Mouse (Mus musculus): ENCODE data around the gene Gck. TPM values are rescaled to one million over a fixed set of nuclear protein-coding genes. Genes with fewer than 3 reads are reported as not detected.
"Not testable (repeated sequence)": the region's sequence is repeated elsewhere in the genome, so short reads cannot be mapped to it uniquely, and the experiment has no call there.

Gck gene
- total RNA-seq, 1 experiment from 2014 or later = not detected

DNA sequence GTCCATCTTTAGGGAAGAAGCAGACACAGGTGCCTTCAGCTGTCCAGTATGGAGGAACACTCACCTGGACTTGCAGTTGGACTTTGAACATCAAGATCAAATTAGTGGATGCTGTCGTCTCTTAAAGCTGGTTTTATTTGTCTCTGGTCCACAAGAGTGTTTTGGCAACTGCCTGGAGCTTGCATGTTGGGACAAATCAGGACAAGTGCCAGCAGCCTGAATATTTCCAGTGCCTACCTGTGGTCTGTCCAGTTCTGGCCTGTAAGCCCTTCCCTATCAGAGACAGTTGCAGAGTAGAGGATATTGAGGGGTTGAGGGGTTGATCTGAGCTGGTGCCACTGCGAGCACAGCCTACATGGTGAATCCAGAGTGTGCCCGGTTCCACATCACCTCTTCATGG is 16.9 kb upstream of the Gck start:
- no peak for ATAC-seq (replicated peaks in 1 of 2; ENCODE audit: insufficient read depth in 1 of 2, low FRiP score in 2 of 2, low TSS enrichment in 1 of 2, low read depth in 1 of 2, poor library complexity in 2 of 2, severe bottlenecking in 2 of 2)

DNA sequence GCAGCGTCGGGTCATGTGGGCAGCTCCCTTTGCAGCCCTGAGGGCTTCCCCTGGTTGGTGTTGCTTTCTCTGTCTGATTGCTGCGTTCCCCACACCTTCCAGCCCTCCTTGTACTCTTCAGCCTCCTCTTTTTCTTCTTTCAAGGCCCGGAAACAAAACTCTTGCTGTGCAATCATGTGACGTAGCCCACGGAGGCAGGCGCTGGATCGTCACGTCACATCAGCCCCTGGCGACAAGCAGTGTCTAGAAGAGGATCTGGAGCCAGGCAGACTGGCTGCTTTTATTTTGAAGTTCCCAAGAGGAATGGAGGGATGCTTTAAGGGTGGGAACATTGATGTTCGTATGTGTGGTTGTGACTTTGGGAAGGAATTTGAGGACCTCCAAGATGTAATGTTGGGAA is 16.0 kb upstream of the Gck start:
- no peak for ATAC-seq (replicated peaks in 1 of 2; ENCODE audit: insufficient read depth in 1 of 2, low FRiP score in 2 of 2, low TSS enrichment in 1 of 2, low read depth in 1 of 2, poor library complexity in 2 of 2, severe bottlenecking in 2 of 2)

DNA sequence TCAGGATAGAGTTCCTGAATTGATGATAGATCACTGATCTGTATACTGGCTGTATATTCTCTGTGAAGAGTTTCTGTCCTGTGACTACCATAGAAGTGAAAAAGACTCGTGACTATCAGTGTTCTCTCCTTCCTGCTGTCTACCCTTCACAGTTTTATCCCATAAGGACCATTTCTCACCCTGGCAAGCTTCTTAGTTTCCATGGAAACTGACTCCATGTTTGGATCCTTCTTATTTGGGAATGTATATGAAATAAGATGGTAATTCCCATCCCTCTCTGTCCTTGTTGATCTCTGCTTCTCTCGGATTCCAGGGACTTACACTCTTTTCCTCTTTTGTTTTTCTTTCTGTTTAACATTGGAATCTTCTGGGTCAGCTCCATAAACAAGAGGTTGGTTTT is 10.2 kb upstream of the Gck start:
- no peak for ATAC-seq (replicated peaks in 1 of 2; ENCODE audit: insufficient read depth in 1 of 2, low FRiP score in 2 of 2, low TSS enrichment in 1 of 2, low read depth in 1 of 2, poor library complexity in 2 of 2, severe bottlenecking in 2 of 2)

DNA sequence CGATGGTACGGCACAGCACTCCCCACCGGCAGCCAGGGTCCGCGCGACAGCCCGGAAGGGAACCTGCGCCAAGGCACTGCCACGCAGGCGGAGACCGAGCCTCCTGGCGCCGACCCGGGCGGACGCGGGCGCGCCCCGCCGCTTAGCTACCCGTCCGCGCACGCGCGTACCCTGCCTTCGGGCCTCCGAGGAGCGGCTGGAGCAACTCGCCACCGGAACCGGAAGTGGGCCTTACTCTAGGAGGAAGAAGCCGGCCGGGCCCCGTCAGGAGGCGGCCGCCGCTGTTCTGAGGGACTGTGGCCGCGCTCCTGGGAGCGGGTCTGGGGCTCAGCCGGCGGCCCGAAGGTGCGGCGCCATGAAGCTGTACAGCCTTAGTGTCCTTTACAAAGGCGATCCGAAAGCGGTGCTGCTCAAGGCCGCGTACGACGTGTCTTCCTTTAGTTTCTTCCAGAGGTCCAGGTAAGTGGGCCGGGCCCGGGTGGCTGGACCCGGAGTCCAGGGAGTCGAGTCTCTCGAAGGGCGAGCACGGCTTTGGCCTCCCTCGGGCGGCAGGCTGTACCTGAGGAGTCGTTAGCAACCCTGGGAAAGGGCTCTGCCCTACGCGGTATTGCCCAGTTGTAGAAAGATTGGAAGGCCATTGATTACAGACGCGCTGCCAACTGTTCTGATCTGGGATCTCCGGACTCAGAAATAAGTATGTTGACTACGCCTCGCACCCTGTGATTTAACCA is 5.8 kb upstream of the Gck start, which contains the start of gene Ykt6:
TSS of gene Ykt6 (plus strand) at position 148 of the 731 bp plus-strand sequence.
- peak; percentile 66 to 89 for ATAC-seq (replicated peaks in 1 of 2; ENCODE audit: insufficient read depth in 1 of 2, low FRiP score in 2 of 2, low TSS enrichment in 1 of 2, low read depth in 1 of 2, poor library complexity in 2 of 2, severe bottlenecking in 2 of 2)

DNA sequence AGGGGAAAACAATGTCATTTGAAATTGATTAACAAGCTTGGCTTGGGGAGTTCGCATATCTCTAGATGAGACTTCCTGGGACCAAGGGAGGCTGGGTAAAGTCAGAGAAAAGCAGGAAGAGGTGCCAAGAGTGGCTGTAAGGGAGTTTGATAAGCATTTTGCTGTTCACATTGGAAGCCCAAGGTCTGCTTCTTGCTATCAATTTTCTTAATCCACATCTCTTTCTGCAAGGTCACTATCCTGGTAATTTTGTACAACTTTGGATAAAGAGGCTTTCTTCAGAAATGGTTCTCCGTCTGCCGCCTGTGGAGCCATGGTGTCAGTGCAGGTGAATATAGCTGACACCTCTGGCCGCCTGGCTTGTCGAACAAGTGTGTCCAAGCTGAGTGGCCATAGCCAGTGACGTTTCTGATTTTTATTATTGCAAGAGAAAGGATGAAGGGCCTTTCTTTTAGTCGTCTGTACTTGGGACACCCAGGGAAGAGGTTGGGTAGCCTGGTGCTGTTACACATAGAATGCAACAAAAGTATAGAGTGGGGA is 5.2 kb upstream of the Gck start:
- ATAC-seq (replicated peaks in 1 of 2; ENCODE audit: insufficient read depth in 1 of 2, low FRiP score in 2 of 2, low TSS enrichment in 1 of 2, low read depth in 1 of 2, poor library complexity in 2 of 2, severe bottlenecking in 2 of 2) = peak; percentile 50 to 53

DNA sequence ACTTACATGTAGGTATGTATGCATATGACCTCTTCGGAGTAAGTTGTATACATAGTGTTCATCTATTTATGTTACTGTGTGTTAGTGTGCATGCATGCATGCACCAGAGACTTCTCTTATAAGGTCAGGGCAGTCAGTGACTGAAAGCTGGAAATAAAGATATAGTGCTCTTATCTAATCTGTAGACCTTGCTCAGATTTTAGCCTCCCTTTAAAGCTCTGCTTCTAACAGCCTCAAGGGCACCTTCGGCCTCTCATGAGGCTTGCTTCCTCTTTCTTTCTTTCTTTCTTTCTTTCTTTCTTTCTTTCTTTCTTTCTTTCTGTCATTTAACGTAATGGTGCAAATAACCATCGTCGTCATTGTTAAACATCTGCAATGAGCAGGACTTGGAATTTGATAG is 4.6 kb upstream of the Gck start:
- ATAC-seq (replicated peaks in 1 of 2; ENCODE audit: insufficient read depth in 1 of 2, low FRiP score in 2 of 2, low TSS enrichment in 1 of 2, low read depth in 1 of 2, poor library complexity in 2 of 2, severe bottlenecking in 2 of 2) = no peak

DNA sequence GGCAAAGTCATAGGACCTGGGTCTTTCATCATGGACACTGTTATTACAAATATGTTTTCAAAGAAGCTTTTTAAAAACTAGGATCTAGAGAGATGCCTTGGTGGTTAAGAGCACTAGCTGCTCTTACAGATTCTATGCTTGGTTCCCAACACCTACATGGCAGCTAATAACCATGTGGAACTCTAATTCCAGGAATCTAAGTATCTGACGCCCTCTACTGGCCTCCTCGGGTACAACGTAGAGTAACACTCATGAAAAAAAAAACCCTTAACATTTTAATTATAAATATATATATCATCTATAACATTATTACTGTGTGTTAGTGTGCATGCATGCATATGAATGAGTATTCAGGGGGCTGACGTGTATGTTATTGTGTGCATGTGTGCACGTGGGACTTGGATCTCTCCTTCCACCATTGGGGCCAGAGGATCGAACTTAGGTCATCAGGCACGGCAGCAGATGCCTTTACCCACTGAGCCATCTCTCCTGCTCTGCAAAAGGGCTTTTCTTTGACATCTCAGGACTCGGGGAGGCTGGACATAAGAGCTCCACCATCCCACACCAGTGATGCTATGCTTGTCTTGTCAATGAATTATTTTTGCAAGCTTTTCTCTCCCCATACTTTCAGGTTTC is 3.4 kb upstream of the Gck start:
- no peak for ATAC-seq (replicated peaks in 1 of 2; ENCODE audit: insufficient read depth in 1 of 2, low FRiP score in 2 of 2, low TSS enrichment in 1 of 2, low read depth in 1 of 2, poor library complexity in 2 of 2, severe bottlenecking in 2 of 2)

DNA sequence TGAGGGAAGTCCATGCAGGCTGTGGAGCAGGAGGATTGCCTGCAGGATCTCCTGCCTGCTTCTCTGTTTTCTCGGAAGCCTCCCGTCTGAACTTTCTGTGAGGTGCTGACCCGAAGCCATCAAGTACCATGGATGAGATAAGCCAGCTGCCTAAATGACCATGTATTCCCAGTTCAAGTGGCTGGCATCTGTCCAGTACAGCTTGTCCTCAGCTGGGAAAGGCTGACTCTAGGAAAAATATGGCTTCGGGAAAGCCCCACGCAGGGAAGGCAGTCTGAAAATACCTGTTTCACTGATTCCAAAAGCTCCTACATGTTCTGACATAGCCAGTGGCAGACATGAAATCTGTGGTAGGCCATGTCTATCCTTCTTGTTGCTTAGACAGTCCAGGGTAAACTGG is 2.6 kb upstream of the Gck start:
- no peak for ATAC-seq (replicated peaks in 1 of 2; ENCODE audit: insufficient read depth in 1 of 2, low FRiP score in 2 of 2, low TSS enrichment in 1 of 2, low read depth in 1 of 2, poor library complexity in 2 of 2, severe bottlenecking in 2 of 2)

DNA sequence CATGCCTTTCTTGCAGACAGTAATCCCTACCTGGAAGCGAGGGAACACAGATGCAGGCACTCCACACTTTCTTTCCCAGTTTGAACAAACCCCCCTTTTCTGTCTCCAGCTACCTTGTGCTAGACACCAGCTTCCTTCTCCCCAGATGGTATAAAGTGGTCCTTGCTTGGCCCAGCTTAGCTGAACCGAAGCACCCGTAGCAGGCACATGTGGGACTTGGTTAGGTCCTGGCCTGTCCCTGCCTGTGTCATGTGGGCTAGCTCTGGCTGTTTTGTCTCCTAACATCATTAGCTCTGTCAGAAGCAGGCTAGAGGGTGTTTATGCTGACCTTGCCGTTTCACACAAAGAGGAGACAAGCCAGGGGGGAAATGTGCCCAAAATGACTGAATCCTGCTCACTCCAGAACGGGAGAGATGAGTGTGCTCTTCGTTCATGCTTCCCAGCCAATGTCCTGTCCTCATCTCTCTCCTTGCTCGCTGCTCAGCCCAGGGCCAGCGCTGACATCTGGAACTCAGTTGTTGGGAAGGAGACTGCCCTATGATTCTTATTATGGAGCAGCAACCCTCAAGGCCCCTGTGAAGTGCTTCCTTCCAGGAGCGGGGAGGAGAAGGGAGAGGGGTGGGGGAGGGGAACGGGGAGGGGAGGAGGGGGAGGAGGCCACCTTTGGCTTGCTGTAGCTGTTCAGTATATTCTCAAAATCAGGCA is 1.2 kb downstream of the Gck start:
- ATAC-seq (replicated peaks in 1 of 2; ENCODE audit: insufficient read depth in 1 of 2, low FRiP score in 2 of 2, low TSS enrichment in 1 of 2, low read depth in 1 of 2, poor library complexity in 2 of 2, severe bottlenecking in 2 of 2) = no peak

DNA sequence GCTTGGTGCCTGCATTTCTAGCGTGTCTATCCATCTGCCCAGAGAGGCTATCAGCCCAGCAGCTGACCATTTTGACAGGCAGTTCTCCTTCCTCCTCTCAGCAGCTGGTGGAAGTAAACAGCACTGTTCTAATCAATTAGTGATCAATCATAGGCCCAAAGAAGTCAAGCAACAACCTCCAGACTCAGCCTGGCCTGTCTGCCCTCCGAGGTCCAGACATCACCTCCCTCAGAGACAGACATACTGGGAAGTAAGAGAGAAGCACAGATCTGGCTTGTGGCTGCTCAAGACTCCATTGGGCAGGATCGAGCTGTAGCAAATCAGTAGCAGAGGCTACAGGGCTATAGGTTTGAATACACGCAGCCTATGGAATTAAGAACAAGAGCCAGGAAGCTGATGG is 2.1 kb downstream of the Gck start:
- ATAC-seq (replicated peaks in 1 of 2; ENCODE audit: insufficient read depth in 1 of 2, low FRiP score in 2 of 2, low TSS enrichment in 1 of 2, low read depth in 1 of 2, poor library complexity in 2 of 2, severe bottlenecking in 2 of 2) = no peak

DNA sequence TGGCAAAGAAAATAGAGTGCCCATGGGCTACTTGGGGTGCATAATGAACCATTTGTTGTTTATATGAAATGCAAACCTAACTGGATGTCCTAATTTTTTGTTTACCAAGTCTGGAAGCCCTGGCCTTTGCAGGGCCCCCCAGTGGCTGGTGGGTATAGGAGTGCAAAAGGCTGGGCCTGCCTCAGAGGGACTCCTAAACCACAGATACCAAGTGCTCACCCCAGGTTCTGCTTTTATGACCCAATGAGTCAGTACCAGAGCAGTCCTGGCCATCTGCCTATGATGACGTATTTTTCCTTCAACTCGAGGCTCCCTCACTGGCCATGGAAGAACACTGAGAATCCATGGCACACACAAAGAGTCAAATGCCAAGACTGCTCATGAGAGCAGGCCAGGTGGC is 4.8 kb downstream of the Gck start:
- ATAC-seq (replicated peaks in 1 of 2; ENCODE audit: insufficient read depth in 1 of 2, low FRiP score in 2 of 2, low TSS enrichment in 1 of 2, low read depth in 1 of 2, poor library complexity in 2 of 2, severe bottlenecking in 2 of 2) = 0 out of 4 replicates have a peak, but pooled peaks of 1 of the 2 experiments have one; percentile 11

DNA sequence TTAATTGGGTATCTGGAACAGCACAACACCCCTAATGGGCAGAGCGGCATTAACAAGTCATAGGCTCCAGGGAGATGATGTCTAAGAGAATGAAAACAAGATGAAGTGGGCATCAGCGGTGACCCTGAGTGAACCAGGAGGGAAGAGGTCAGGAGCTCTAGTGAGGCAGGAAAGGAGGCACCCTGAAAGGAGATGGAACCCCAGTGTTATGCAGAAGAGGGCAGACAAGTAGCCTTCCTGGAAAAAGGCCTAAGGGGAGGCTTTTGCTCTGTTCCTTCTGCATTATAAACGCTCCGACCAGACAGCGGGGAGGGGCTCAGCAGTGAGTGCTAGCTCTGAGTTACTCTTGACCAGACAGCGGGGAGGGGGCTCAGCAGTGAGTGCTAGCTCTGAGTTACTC is 6.9 kb downstream of the Gck start:
- ATAC-seq (replicated peaks in 1 of 2; ENCODE audit: insufficient read depth in 1 of 2, low FRiP score in 2 of 2, low TSS enrichment in 1 of 2, low read depth in 1 of 2, poor library complexity in 2 of 2, severe bottlenecking in 2 of 2) = no peak

DNA sequence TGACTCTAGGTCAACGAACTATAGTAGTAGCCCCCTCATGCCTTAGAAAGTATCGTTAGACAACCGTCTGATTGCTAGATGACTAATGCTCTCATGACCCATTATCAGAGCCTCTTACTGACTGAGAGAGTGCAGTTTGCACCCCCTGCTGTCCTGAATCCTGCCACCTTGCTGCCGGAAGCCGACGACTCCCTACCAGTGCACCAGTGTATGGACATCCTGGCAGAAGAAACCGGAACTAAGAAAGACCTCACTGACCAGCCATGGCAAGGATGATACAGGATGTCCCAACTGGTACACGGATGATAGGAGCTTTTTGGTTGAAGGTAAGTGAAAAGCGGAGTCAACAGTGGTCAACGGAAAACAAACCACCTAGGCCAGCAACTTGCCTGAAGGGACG is 15.3 kb downstream of the Gck start:
- ATAC-seq (replicated peaks in 1 of 2; ENCODE audit: insufficient read depth in 1 of 2, low FRiP score in 2 of 2, low TSS enrichment in 1 of 2, low read depth in 1 of 2, poor library complexity in 2 of 2, severe bottlenecking in 2 of 2) = not testable (repeated sequence)

DNA sequence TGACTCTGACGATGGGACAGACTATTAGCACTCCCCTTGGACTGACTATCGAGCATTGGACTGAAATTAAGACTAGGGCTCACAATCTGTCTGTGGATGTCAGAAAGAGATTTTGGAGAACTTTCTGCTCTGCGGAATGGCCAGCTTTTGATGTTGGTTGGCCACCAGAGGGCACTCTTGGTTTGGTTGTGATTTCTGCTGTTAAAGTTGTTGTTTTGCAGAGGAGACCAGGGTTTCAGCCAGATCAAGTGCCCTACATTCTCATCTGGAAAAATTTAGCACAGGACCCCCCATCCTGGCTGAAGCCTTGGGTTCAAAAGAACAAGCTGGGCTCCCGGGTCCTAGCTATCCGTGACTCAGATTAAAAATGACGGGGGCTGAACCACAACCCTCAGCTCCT is 17.9 kb downstream of the Gck start:
- ATAC-seq (replicated peaks in 1 of 2; ENCODE audit: insufficient read depth in 1 of 2, low FRiP score in 2 of 2, low TSS enrichment in 1 of 2, low read depth in 1 of 2, poor library complexity in 2 of 2, severe bottlenecking in 2 of 2) = not testable (repeated sequence)

DNA sequence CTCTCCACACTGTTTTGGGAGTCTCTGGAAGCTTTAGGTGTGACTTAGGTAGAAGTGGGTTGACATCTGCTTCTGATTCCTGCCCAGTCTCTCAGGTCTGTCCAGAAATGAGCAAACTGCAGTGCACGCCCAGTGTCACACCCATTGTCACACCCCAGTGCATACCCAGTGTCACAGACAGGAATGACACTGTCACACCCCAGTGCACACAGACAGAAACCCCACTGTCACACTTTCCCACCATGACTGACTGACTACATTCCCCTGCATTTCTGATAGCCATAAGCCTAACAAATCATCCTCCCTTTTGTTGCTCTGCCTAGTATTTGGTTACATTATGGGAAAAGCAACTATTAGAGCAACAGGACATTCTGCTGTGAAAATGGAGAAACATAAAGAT is 19.3 kb downstream of the Gck start:
- ATAC-seq (replicated peaks in 1 of 2; ENCODE audit: insufficient read depth in 1 of 2, low FRiP score in 2 of 2, low TSS enrichment in 1 of 2, low read depth in 1 of 2, poor library complexity in 2 of 2, severe bottlenecking in 2 of 2) = no peak

DNA sequence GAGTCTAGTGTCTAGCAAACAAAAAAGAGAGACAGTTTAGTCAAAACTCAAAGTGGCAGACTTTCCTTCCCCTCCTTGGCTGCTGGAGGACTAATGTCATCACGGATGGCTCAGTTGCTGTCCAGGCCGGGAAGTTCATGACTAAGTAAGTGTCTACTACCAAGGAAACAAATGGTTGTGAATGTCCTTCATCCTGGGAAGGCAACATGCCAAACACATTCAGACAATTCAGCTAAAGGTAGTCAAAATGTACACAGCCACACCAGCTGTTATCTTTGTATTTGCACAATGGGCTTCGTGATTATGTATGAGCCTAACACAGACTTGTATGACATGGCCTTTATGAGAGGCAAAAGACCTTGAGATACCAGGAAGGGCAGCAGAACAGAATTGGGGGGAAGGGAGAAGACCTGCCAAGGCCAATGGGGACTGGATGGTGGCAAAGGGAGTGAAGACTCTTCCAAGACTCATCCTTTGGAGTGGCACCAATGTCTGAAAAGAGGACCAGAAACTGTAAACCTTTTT is 23.1 kb downstream of the Gck start:
- no peak for ATAC-seq (replicated peaks in 1 of 2; ENCODE audit: insufficient read depth in 1 of 2, low FRiP score in 2 of 2, low TSS enrichment in 1 of 2, low read depth in 1 of 2, poor library complexity in 2 of 2, severe bottlenecking in 2 of 2)

DNA sequence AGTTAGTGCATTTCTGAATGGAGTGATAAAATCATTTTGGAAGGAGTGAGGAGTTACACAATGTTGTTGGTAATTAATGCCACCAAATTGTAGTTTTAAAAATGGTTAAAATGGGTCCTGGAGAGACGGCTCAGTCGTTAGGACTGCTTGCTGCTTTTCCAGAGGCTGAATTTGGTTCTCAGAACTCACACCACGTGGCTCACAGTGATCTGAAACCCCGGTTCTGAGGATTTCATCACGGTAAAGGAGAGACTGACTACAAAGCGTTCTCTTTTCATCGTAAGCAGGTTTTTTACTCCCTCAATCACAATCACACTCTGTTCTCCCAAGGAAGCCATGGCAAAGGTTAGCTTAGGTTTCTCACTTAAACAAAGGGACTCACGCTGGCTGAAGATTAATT is 25.2 kb downstream of the Gck start:
- ATAC-seq (replicated peaks in 1 of 2; ENCODE audit: insufficient read depth in 1 of 2, low FRiP score in 2 of 2, low TSS enrichment in 1 of 2, low read depth in 1 of 2, poor library complexity in 2 of 2, severe bottlenecking in 2 of 2) = no peak

Measured in hematopoietic stem cell, adult 5-6 weeks (primary cell).